Mouse (Mus musculus): Measurements from ENCODE around the gene Glrx2.
A peak's percentile ranks its signal among the peaks of the same experiment; 100 is the strongest.

The Glrx2 gene

GRCm38 (mm10) chr1:143745871-143746270 lies 29.7 kb downstream of the Glrx2 start:
- no peak for DNase-seq (ENCODE audit: low spot score)

DNA sequence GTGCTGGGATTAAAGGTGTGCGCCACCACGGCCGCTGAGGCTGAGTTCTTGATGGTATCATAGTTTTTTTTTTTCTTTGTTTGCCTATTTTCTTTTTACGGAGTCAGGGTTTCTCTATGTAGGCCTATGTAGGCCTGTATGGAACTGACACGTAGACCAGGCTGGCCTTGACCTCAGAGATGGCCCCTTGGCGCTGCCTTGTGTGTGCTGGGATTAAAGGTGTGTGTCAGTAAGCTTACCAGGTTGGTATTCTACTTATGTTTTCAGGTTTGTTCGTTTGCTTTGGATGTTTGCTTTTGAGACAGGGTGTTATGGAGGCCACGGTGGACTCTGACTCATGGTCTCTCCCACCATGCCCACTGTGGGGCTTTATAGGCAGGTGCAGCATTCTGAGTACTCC lies 46.0 kb downstream of the Glrx2 start:
- no peak for DNase-seq (ENCODE audit: low spot score)

DNA sequence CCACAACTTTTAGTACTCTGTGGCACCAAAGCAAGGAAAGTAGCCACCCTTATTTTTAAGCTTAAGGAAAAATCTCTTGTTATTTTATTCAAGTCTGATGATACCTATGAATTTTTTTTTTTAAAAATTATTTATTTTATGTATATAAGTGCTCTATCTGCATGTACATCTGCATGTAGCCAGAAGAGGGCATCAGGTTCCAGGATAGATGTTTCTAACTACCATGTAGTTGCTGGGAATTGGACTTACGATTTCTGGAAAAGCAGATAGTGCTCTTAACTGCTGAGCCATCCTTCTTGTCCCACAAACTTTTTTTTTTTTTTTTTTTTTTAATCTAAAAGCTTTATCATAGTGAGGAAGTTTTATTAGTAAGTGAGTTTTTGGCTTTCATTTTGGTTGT lies 48.3 kb downstream of the Glrx2 start:
- DNase-seq (ENCODE audit: low spot score), result no peak

DNA sequence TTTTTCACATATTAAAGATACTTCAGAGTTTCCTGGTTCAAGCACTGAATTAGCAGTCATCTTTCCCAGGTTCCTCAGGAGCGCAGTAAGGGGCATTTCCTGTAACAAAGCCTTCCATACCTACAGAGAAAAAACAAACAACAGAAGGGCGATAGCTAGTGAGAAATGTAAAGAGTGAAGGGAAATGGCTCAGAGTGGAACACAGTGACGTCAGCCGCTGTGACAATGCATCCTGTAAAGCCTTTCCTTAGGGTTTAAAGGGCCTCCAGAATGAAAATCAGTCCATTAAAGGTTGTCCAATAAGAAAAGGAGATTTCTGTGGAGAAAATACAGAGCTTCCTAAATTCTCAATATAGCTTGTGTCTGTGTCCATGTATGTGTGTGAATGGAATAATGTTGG lies 49.7 kb downstream of the Glrx2 start:
- DNase-seq (ENCODE audit: low spot score), result no peak

- no peak for DNase-seq (ENCODE audit: low spot score)
These were observed 50.1 kb downstream of the Glrx2 start for GRCm38 (mm10) chr1:143766238-143766637.

DNA sequence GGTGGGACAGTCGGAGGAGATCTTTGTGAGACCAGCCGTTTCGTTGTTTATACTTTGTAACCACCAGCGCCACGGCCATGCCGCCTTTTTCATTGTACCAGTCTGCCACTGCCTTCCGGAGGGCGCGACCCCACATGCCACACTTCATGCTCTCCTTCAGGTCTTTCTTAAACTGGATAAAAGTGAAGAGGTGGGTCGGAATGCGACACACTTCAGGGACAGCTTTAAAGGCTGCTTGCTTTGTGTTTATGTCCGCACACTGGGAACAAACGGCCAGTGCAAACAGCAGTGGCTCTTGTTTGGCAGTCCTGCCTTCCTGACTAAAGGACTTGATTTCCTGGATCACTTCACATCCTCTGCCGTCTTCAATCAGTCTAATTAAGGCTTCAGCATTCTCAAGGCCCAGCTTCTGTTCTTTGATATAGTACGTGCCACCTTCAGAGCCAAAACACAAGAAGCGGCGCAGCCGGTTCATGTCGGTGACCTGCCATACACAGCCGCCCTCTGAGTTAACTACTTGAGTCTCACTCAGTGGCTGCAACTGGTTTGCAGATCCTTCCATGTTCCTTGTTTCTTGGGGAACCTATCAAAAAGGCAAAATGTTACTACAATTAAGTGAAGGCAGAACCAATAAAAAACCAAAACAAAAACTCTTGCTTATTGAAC lies 54.4 kb downstream of the Glrx2 start:
- DNase-seq (ENCODE audit: low spot score), result no peak

- DNase-seq (ENCODE audit: low spot score), result no peak
These were observed 56.9 kb downstream of the Glrx2 start for GRCm38 (mm10) chr1:143773082-143773481.

DNA sequence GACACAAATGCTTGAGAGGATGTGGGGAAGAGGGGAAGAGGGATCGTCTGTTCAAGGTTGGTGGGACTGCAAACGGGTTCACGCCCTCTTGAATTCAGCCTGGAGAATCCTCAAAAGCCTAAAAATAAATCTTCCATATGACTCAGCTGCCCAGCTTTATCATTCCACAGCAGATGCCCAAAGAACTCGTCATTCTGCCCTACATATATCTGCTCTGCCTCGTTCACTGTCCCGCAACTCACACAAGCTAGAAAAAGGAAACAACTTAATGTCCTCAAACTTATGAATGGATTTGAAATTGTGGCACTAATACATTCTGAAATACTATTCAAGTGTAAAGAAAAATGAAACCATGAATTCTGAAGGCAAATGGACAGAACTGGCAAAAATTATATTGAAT lies 57.8 kb downstream of the Glrx2 start:
- no peak for DNase-seq (ENCODE audit: low spot score)

GRCm38 (mm10) chr1:143776446-143777411 lies 60.6 kb downstream of the Glrx2 start, which contains the start of the genes Trove2 and Uchl5:
Gene Trove2, minus strand, starts transcription at chr1:143777068.
Gene Uchl5, plus strand, starts transcription at chr1:143777272.
- peak; percentile 96 for DNase-seq (ENCODE audit: low spot score)

DNA sequence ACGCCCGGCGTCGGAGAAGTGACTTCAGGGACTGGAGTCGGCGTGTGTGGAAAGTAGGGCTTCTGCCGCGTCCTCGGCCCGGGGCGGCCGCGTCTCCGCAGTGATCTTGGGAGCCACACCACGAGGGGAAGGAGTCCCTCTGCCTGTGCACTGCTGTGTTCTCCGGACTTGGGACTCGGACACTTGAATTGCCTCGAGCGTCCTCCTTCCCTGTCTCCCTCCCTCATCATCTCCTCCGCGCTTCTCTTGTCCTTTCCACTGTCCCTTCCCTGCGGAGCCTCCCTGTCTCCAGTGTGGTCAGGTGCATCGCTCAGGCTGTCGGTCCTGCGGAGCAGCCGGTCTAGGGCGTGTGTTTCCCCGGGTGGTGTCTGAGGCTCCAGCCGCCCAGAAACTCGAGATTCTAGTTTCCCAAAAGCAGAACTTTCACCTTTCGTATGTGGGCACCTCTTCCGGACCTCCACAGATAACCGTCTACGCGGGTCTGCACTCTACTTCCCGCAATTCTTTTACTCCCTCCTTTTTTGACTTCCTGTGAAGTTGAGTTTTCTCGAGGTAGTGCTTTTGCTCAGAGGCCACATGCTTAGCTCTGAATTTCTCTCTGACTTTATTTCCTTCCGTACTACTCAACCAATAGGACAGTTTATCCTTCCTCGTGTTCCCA lies 61.5 kb downstream of the Glrx2 start:
- peak; percentile 44 for DNase-seq (ENCODE audit: low spot score)

DNA sequence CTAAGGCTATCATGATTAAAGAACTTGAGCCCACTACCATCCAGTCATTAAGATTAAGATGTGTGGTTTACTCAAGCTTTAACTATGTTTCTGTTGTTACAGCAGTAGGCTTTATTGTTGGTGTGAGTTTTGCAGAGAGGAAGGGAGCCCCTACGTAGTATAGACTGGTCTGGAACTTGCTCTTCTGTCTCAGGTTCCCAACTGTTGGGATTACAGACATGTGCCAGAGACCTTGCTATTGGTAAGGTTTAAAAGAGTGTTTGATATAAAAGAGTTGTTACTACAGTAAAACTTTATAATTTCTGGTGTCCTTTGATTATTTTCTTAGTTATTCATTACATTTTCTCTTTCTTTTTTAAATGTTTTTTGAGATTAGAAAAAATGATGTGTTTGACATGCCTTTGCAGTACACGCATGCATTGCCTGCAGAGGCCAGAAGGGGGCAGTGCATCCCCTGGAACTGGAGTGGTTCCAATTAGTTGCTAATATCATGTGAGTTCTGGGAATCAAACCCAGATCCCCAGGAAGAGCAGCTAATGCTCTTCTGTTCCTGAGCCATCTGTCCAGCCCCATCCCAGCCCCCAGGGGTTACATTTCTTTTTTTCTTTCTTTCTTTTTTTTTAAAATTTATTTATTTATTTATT lies 72.6 kb downstream of the Glrx2 start:
- peak; percentile 66 for DNase-seq (ENCODE audit: low spot score)

Data from c-Kit-positive CD71-positive TER-119-positive erythroid progenitor cells, embryonic 14.5 days (primary cell).